Comparison of ENCODE assay signal across 11 mouse cellular contexts in genomic region chr4:138921254-138922130, GRCm38 (mm10). TPM values are rescaled to one million over a fixed set of nuclear protein-coding genes. Genes with fewer than 3 reads are reported as not detected.
A peak's percentile ranks its signal among the peaks of the same experiment; 100 is the strongest.
DNase-seq lines count a peak whose midpoint lies in the region; ATAC-seq and TF ChIP-seq lines count a peak whose summit lies in the region.
"Had no signal": no experiment of that assay in that cellular context is flagged by ENCODE, and none has a peak within 500 bp of the region (broad histone marks: within the 10 kb centered on the region; RNA-seq: fewer than 3 reads in every experiment).

No protein-coding gene starts in this region.

- no peak for DNase-seq in gastrocnemius, adult 2 months
- no peak for DNase-seq in gastrocnemius, adult 8-10 months (ENCODE audit: low spot score in 2 of 2)
- peak; percentile 81 for DNase-seq in midbrain, embryonic 11.5 days (ENCODE audit: low spot score, missing footprints)
- DNase-seq in embryo, embryonic 10.5 days (ENCODE audit: low spot score) = no peak
- no peak for DNase-seq in layer of hippocampus, postnatal 14 days (ENCODE audit: low spot score in 2 of 2)
- DNase-seq in kidney, postnatal 14 days = no peak

- ATAC-seq in hindbrain, embryonic 13.5 days (ENCODE audit: low FRiP score) = peak; percentile 70
- peak; percentile 42; the same call in 1 of the 2 replicates for ATAC-seq in midbrain, embryonic 11.5 days (ENCODE audit: low FRiP score)

- H3K4me3 ChIP-seq in gastrocnemius, adult 2 months = peak overlapping the region; percentile 8
- H3K4me3 ChIP-seq in ES-Bruce4 (ENCODE audit: low read depth, low read length) = peak overlapping the region; percentile 38
- H3K4me3 ChIP-seq in hindbrain, embryonic 13.5 days = peak overlapping the region; percentile 32
- no peak overlapping the region for H3K4me3 ChIP-seq in midbrain, embryonic 11.5 days (ENCODE audit: low read depth, low read length)

- no peak for TF ChIP-seq EP300 in ES-Bruce4 (IDR thresholded peaks at IDR 0.05; ENCODE audit: insufficient read depth, low read depth, low read length)

- no peaks in the 10 kb centered on the region for H3K27me3 ChIP-seq in ES-Bruce4 (ENCODE audit: control insufficient read depth, insufficient read depth, low read length, poor library complexity, severe bottlenecking)
- 0 out of 2 replicates have a peak, but pooled peaks cover under 1% of the 10 kb centered on the region for H3K27me3 ChIP-seq in hindbrain, embryonic 13.5 days
- no peaks in the 10 kb centered on the region; the same call in 1 of the 2 replicates for H3K27me3 ChIP-seq in midbrain, embryonic 11.5 days (ENCODE audit: control insufficient read depth, insufficient read depth, low read length)

- 31% methylated on average over 20 of the region's 20 CpGs for WGBS in hindbrain, embryonic 13.5 days
- WGBS in midbrain, embryonic 11.5 days = 36% methylated on average over 20 of the region's 20 CpGs

- no peak overlapping the region for H3K27ac ChIP-seq in gastrocnemius, adult 2 months
- no peak overlapping the region for H3K27ac ChIP-seq in ES-Bruce4 (ENCODE audit: insufficient read depth, low read length)
- peak overlapping the region; percentile 62; the same call in 1 of the 2 replicates for H3K27ac ChIP-seq in hindbrain, embryonic 13.5 days
- no peak overlapping the region for H3K27ac ChIP-seq in midbrain, embryonic 11.5 days (ENCODE audit: low read depth, low read length)
- H3K27ac ChIP-seq: liver, embryonic 14.5 days had no signal

- H3K36me3 ChIP-seq in ES-Bruce4 (ENCODE audit: control insufficient read depth, insufficient read depth, low read length, poor library complexity, severe bottlenecking) = no peaks in the 10 kb centered on the region
- H3K36me3 ChIP-seq in hindbrain, embryonic 13.5 days = no peaks in the 10 kb centered on the region
- H3K36me3 ChIP-seq in midbrain, embryonic 11.5 days (ENCODE audit: control insufficient read depth, insufficient read depth, low read length) = no peaks in the 10 kb centered on the region

- no peak for TF ChIP-seq POLR2A in ES-Bruce4 (IDR thresholded peaks at IDR 0.05; ENCODE audit: insufficient read depth, low read length)

- no peaks in the 10 kb centered on the region for H3K4me1 ChIP-seq in ES-Bruce4 (ENCODE audit: control insufficient read depth, insufficient read depth, low read length)
- peaks cover 7% of the 10 kb centered on the region for H3K4me1 ChIP-seq in hindbrain, embryonic 13.5 days (replicated peaks)
- H3K4me1 ChIP-seq in midbrain, embryonic 11.5 days (ENCODE audit: control insufficient read depth, insufficient read depth, low read length) = no peaks in the 10 kb centered on the region

- no peaks in the 10 kb centered on the region for H3K9me3 ChIP-seq in ES-Bruce4 (replicated peaks; ENCODE audit: control insufficient read depth, insufficient read depth, low read length, poor library complexity, severe bottlenecking)
- no peaks in the 10 kb centered on the region for H3K9me3 ChIP-seq in hindbrain, embryonic 13.5 days
- H3K9me3 ChIP-seq in midbrain, embryonic 11.5 days (ENCODE audit: control insufficient read depth, low read length) = no peaks in the 10 kb centered on the region; the same call in 1 of the 2 replicates

- intact Hi-C loops in gastrocnemius, adult 2 months (cut with DNase I) = loop anchor here (1.0 to 2.0 kb wide), 4 partner anchors 17 to 155 kb away; no protein-coding TSS in a partner anchor

- peak overlapping the region; percentile 52 for H3K4me2 ChIP-seq in hindbrain, embryonic 13.5 days
- peak overlapping the region; percentile 36 for H3K4me2 ChIP-seq in midbrain, embryonic 11.5 days

- TF ChIP-seq CTCF in gastrocnemius, adult 2 months (IDR thresholded peaks at IDR 0.05) = no peak
- no peak for TF ChIP-seq CTCF in ES-Bruce4 (IDR thresholded peaks at IDR 0.05; ENCODE audit: low read depth, low read length)

- H3K9ac ChIP-seq in ES-Bruce4 (ENCODE audit: low read depth, poor library complexity, severe bottlenecking) = no peak overlapping the region
- H3K9ac ChIP-seq in hindbrain, embryonic 13.5 days = peak overlapping the region; percentile 58; the same call in 1 of the 2 replicates
- H3K9ac ChIP-seq in midbrain, embryonic 11.5 days (ENCODE audit: low read length) = no peak overlapping the region
- H3K9ac ChIP-seq: liver, embryonic 14.5 days had no signal

RNA-seq across cellular contexts. Expression of gene Otud3, which starts 7.7 kb away (rescaled TPM):
- total RNA-seq in gastrocnemius, adult 2 months (2021) = 10 to 100 TPM; 15.7 to 17.2 TPM
- 10 to 100 TPM; 16.6 to 22.7 (median 19.5) TPM for total RNA-seq in gastrocnemius, adult 8-10 months (2022)
- 8.7 and 9.2 TPM in 2 replicates for polyA plus RNA-seq in ES-Bruce4 (2011; ENCODE audit: insufficient read depth, insufficient read length, low read depth, missing spikeins)
- polyA plus RNA-seq in hindbrain, embryonic 13.5 days (2015; fragmentation: Nextera tagmentation; extraction: Ambion mirVana) = 2.5 and 3.5 TPM in 2 replicates
- polyA plus RNA-seq in midbrain, embryonic 11.5 days (2014; fragmentation: Nextera tagmentation; extraction: Ambion mirVana) = 2.7 and 3.0 TPM in 2 replicates
- total RNA-seq in layer of hippocampus, postnatal 14 days (2021) = 10 to 100 TPM; 10.7 to 11.5 TPM

RNA-seq across cellular contexts. Expression of gene Pla2g2e, which starts 43.8 kb away (rescaled TPM):
- total RNA-seq in gastrocnemius, adult 2 months (2021) = not detected
- not detected for total RNA-seq in gastrocnemius, adult 8-10 months (2022)
- 1.2 TPM in 1 of 2 replicates, not detected in the other for polyA plus RNA-seq in ES-Bruce4 (2011; ENCODE audit: insufficient read depth, insufficient read length, low read depth, missing spikeins)
- not detected in 2 replicates for polyA plus RNA-seq in hindbrain, embryonic 13.5 days (2015; fragmentation: Nextera tagmentation; extraction: Ambion mirVana)
- polyA plus RNA-seq in midbrain, embryonic 11.5 days (2014; fragmentation: Nextera tagmentation; extraction: Ambion mirVana) = not detected in 2 replicates
- total RNA-seq in layer of hippocampus, postnatal 14 days (2021) = not detected
- total RNA-seq: common myeloid progenitor, adult 5-6 weeks had no signal
- polyA plus RNA-seq: liver, embryonic 14.5 days had no signal

RNA-seq across cellular contexts. Expression of gene Rnf186, which starts 45.4 kb away (rescaled TPM):
- total RNA-seq in gastrocnemius, adult 2 months (2021) = not detected
- total RNA-seq in gastrocnemius, adult 8-10 months (2022) = not detected
- polyA plus RNA-seq in ES-Bruce4 (2011; ENCODE audit: insufficient read depth, insufficient read length, low read depth, missing spikeins) = not detected in 2 replicates
- polyA plus RNA-seq in hindbrain, embryonic 13.5 days (2015; fragmentation: Nextera tagmentation; extraction: Ambion mirVana) = not detected in 2 replicates
- polyA plus RNA-seq in midbrain, embryonic 11.5 days (2014; fragmentation: Nextera tagmentation; extraction: Ambion mirVana) = not detected in 2 replicates
- not detected for total RNA-seq in layer of hippocampus, postnatal 14 days (2021)
- total RNA-seq: common myeloid progenitor, adult 5-6 weeks; heart, postnatal 36 days had no signal

RNA-seq across cellular contexts. Expression of gene Gm13030, which starts 47.7 kb away (rescaled TPM):
- not detected for total RNA-seq in gastrocnemius, adult 2 months (2021)
- not detected for total RNA-seq in gastrocnemius, adult 8-10 months (2022)
- polyA plus RNA-seq in ES-Bruce4 (2011; ENCODE audit: insufficient read depth, insufficient read length, low read depth, missing spikeins) = not detected in 2 replicates
- not detected in 2 replicates for polyA plus RNA-seq in hindbrain, embryonic 13.5 days (2015; fragmentation: Nextera tagmentation; extraction: Ambion mirVana)
- not detected in 2 replicates for polyA plus RNA-seq in midbrain, embryonic 11.5 days (2014; fragmentation: Nextera tagmentation; extraction: Ambion mirVana)
- not detected for total RNA-seq in layer of hippocampus, postnatal 14 days (2021)
- total RNA-seq: common myeloid progenitor, adult 5-6 weeks; heart, postnatal 36 days had no signal
- polyA plus RNA-seq: liver, embryonic 14.5 days had no signal

RNA-seq across cellular contexts. Expression of gene Tmco4, which starts 51.2 kb away (rescaled TPM):
- total RNA-seq in gastrocnemius, adult 2 months (2021) = 1 to 10 TPM; 7.5 to 7.6 TPM
- 10 to 100 TPM; 10.2 to 16.9 (median 12.0) TPM for total RNA-seq in gastrocnemius, adult 8-10 months (2022)
- 3.0 and 3.9 TPM in 2 replicates for polyA plus RNA-seq in ES-Bruce4 (2011; ENCODE audit: insufficient read depth, insufficient read length, low read depth, missing spikeins)
- 0.89 and 1.3 TPM in 2 replicates for polyA plus RNA-seq in hindbrain, embryonic 13.5 days (2015; fragmentation: Nextera tagmentation; extraction: Ambion mirVana)
- polyA plus RNA-seq in midbrain, embryonic 11.5 days (2014; fragmentation: Nextera tagmentation; extraction: Ambion mirVana) = 0.46 and 0.90 TPM in 2 replicates
- total RNA-seq in layer of hippocampus, postnatal 14 days (2021) = 1 to 10 TPM; 2.1 to 3.0 TPM
